Mouse (Mus musculus): ENCODE results near the gene Slc35d3. TPM values are rescaled to one million over a fixed set of nuclear protein-coding genes. Genes with fewer than 3 reads are reported as not detected.

The Slc35d3 gene
- not detected for total RNA-seq (2021)
- long read RNA-seq, experiment 1, result 0 reads
- long read RNA-seq, experiment 2, result 0 reads

- intact Hi-C loops (cut with DNase I), result no loop called here
- DNase-seq, result no peak
Measured at GRCm38 (mm10) chr10:19850998-19851691, at the start of gene Slc35d3. TSS of gene Slc35d3 (minus strand) at chr10:19851459.

GRCm38 (mm10) chr10:19900191-19900590, 48.9 kb upstream of the Slc35d3 start:
- intact Hi-C loops (cut with DNase I), result no loop called here
- no peak for DNase-seq

GRCm38 (mm10) chr10:19893976-19894375, 42.7 kb upstream of the Slc35d3 start:
- DNase-seq, result peak in 1 of 2 experiments; percentile 8
- intact Hi-C loops (cut with DNase I), result loop anchor here (5.0 kb wide), 1 partner anchor 182 kb away; the partner anchor contains the start of gene Il20ra

- intact Hi-C loops (cut with DNase I), result loop anchor here (5.0 kb wide), 1 partner anchor 181 kb away; the partner anchor contains the start of gene Il20ra
- no peak for DNase-seq
Measured at GRCm38 (mm10) chr10:19893146-19893545, 41.9 kb upstream of the Slc35d3 start.

GRCm38 (mm10) chr10:19891686-19892085, 40.4 kb upstream of the Slc35d3 start:
- intact Hi-C loops (cut with DNase I), result loop anchor here (5.0 kb wide), 1 partner anchor 179 kb away; the partner anchor contains the start of gene Il20ra
- no peak for DNase-seq

- intact Hi-C loops (cut with DNase I), result loop anchor here (5.0 kb wide), 1 partner anchor 178 kb away; the partner anchor contains the start of gene Il20ra
- DNase-seq, result no peak
Measured at GRCm38 (mm10) chr10:19889908-19890307, 38.6 kb upstream of the Slc35d3 start.

GRCm38 (mm10) chr10:19886249-19886648, 35.0 kb upstream of the Slc35d3 start:
- no peak for DNase-seq
- intact Hi-C loops (cut with DNase I), result no loop called here

GRCm38 (mm10) chr10:19884409-19884808, 33.1 kb upstream of the Slc35d3 start:
- intact Hi-C loops (cut with DNase I), result no loop called here
- DNase-seq, result no peak

GRCm38 (mm10) chr10:19880437-19880836, 29.2 kb upstream of the Slc35d3 start:
- intact Hi-C loops (cut with DNase I), result no loop called here
- no peak for DNase-seq

- DNase-seq, result no peak
- intact Hi-C loops (cut with DNase I), result no loop called here
Measured at GRCm38 (mm10) chr10:19879161-19879560, 27.9 kb upstream of the Slc35d3 start.

GRCm38 (mm10) chr10:19877679-19878078, 26.4 kb upstream of the Slc35d3 start:
- intact Hi-C loops (cut with DNase I), result no loop called here
- DNase-seq, result no peak

- DNase-seq, result no peak
- intact Hi-C loops (cut with DNase I), result no loop called here
Measured at GRCm38 (mm10) chr10:19877257-19877656, 26.0 kb upstream of the Slc35d3 start.

GRCm38 (mm10) chr10:19876669-19877068, 25.4 kb upstream of the Slc35d3 start:
- no peak for DNase-seq
- intact Hi-C loops (cut with DNase I), result no loop called here

- intact Hi-C loops (cut with DNase I), result no loop called here
- DNase-seq, result no peak
Measured at GRCm38 (mm10) chr10:19875346-19875745, 24.1 kb upstream of the Slc35d3 start.

- DNase-seq, result no peak
- intact Hi-C loops (cut with DNase I), result no loop called here
Measured at GRCm38 (mm10) chr10:19855597-19856306, 4.5 kb upstream of the Slc35d3 start.

- intact Hi-C loops (cut with DNase I), result no loop called here
Measured at GRCm38 (mm10) chr10:19853609-19854008, 2.4 kb upstream of the Slc35d3 start.

GRCm38 (mm10) chr10:19852776-19853175, 1.5 kb upstream of the Slc35d3 start:
- intact Hi-C loops (cut with DNase I), result no loop called here
- DNase-seq, result no peak

More at GRCm38 (mm10) chr10:19853609-19854008, 2.4 kb upstream of the Slc35d3 start:
- DNase-seq, result no peak

- intact Hi-C loops (cut with DNase I), result no loop called here
- no peak for DNase-seq
Measured at GRCm38 (mm10) chr10:19850544-19850997, 688 bp downstream of the Slc35d3 start.

- intact Hi-C loops (cut with DNase I), result no loop called here
Measured at GRCm38 (mm10) chr10:19849771-19850365, 1.4 kb downstream of the Slc35d3 start.

GRCm38 (mm10) chr10:19848928-19849770, 2.1 kb downstream of the Slc35d3 start:
- intact Hi-C loops (cut with DNase I), result no loop called here
- DNase-seq, result no peak

More at GRCm38 (mm10) chr10:19849771-19850365, 1.4 kb downstream of the Slc35d3 start:
- no peak for DNase-seq

Measured in gastrocnemius, postnatal 36 days (tissue).